Mouse (Mus musculus): ENCODE results near the gene Rusc2.

- no peak for TF ChIP-seq CTCF (IDR thresholded peaks at IDR 0.05; ENCODE audit: insufficient read depth, low read depth, low read length)
- TF ChIP-seq POLR2A (IDR thresholded peaks at IDR 0.05; ENCODE audit: insufficient read depth, low read depth, low read length), result no peak
Observed at GRCm38 (mm10) chr4:43416071-43416490, 34.3 kb downstream of the Rusc2 start.

Data from olfactory bulb, adult 2 months (tissue).